Mouse (Mus musculus): ENCODE data around the gene Fam78b. TPM values are rescaled to one million over a fixed set of nuclear protein-coding genes. Genes with fewer than 3 reads are reported as not detected.
A peak's percentile ranks its signal among the peaks of the same experiment; 100 is the strongest.

Gene Fam78b
- polyA plus RNA-seq, 1 experiment from 2014 or later = 9.0 TPM

DNA sequence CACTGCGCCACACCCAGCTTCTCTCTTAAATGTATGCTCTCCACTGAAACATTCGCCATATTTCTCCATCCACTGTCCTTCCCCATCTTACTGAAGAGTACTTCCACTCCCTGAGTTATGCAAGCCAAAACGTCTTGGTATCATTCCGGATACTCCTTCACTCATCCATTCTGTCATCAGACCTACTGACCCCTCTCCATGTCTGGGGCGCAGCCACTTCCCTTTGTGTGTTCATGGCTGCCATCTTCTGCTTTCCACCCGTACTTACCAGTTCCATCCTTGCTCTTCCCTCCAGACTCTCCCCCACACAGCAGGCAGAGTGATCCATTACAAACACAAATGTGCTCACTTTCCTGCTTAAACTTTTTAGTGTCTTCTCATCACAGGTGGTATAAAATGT, 6.1 kb downstream of the Fam78b start:
- no peak overlapping the region for H3K4me2 ChIP-seq
- H3K4me3 ChIP-seq = no peak overlapping the region
- no peaks in the 10 kb centered on the region for H3K9me3 ChIP-seq
- 92% methylated on average over 6 of the region's 6 CpGs for WGBS
- no peak overlapping the region for H3K9ac ChIP-seq
- H3K36me3 ChIP-seq = 0 out of 2 replicates have a peak, but pooled peaks cover 3% of the 10 kb centered on the region
- H3K27me3 ChIP-seq = no peaks in the 10 kb centered on the region
- H3K27ac ChIP-seq = no peak overlapping the region
- no peak for ATAC-seq (ENCODE audit: low FRiP score)
- H3K4me1 ChIP-seq (replicated peaks) = peaks cover 69% of the 10 kb centered on the region

DNA sequence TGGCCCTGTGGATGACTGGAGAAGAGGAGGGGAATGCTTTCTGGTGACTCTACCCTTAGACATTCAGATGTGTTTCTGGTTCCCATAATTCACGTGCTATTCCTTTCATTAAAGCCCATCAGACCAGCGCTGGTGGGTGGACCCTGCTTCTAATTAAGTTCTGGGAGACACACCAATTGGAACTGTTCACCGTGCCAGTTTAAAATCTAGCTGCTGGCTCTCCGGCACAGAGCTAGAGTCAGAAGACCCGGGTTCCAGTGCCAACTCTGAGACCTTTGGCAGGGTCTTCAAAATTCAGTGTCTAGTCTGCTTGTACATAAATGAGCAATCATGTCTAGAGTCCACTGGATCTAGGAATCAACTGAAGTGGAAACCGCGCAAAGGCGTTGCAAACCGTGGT, 9.0 kb downstream of the Fam78b start:
- Histone ChIP-seq H3K9ac (no peak overlapping the region), H3K36me3 (0 out of 2 replicates have a peak, but pooled peaks cover 3% of the 10 kb centered on the region), H3K4me3 (no peak overlapping the region), H3K27me3 (no peaks in the 10 kb centered on the region), H3K4me1 (replicated peaks) (peaks cover 64% of the 10 kb centered on the region), H3K9me3 (no peaks in the 10 kb centered on the region), H3K4me2 (no peak overlapping the region), H3K27ac (no peak overlapping the region)
- WGBS = 88% methylated on average over 9 of the region's 9 CpGs
- ATAC-seq (ENCODE audit: low FRiP score) = no peak

DNA sequence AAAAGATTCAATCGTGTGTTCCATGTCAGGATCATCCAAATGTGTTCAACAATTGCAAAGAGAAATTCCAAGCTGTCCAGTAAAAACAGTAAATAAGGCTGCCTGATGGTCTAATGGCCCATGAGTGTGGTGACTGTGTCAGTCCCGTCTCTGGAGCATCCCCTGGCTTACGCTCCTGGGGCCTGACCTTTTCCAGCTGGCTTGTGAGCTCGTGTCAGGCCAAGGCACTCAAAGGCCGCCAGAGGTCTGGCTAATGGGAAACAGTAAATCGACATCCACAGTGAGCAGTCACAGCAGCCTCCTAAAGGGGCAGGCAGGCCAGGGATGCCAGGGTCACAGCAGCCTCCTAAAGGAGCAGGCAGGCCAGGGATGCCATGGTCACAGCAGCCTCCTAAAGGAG, 10.1 kb downstream of the Fam78b start:
- Histone ChIP-seq H3K27me3 (no peaks in the 10 kb centered on the region), H3K27ac (peak overlapping the region; percentile 49; the same call in 1 of the 2 replicates), H3K4me2 (no peak overlapping the region), H3K9me3 (no peaks in the 10 kb centered on the region), H3K36me3 (0 out of 2 replicates have a peak, but pooled peaks cover 3% of the 10 kb centered on the region), H3K4me3 (no peak overlapping the region), H3K4me1 (replicated peaks) (peaks cover 65% of the 10 kb centered on the region), H3K9ac (0 out of 2 replicates have a peak overlapping the region, but pooled peaks have one; percentile 29)
- WGBS = 25% methylated on average over 6 of the region's 6 CpGs
- ATAC-seq (ENCODE audit: low FRiP score) = no peak

DNA sequence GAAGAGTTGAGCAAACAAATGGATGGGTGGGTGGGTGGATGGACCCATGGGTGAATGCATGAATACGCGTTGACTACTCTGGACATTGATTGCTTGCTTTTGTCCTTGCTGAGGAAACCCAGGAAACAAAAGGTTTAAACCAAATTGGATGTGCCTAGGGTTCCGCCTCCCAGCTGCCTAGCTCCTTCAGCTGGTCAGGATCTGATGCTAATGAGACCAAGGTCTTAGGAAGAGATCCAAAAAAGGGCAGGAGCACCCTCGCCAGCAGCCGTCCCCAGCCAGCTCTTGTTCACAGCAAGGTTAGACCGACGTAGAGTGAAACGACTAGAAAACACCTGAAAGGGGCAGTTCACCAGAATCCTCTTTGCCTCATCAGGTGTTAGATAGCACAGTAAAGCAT, 11.4 kb downstream of the Fam78b start:
- Histone ChIP-seq H3K4me2 (no peak overlapping the region), H3K4me3 (no peak overlapping the region), H3K4me1 (replicated peaks) (peaks cover 67% of the 10 kb centered on the region), H3K27ac (peak overlapping the region; percentile 72), H3K9me3 (no peaks in the 10 kb centered on the region), H3K27me3 (no peaks in the 10 kb centered on the region), H3K9ac (no peak overlapping the region), H3K36me3 (0 out of 2 replicates have a peak, but pooled peaks cover 3% of the 10 kb centered on the region)
- WGBS = 61% methylated on average over 8 of the region's 8 CpGs
- no peak for ATAC-seq (ENCODE audit: low FRiP score)

DNA sequence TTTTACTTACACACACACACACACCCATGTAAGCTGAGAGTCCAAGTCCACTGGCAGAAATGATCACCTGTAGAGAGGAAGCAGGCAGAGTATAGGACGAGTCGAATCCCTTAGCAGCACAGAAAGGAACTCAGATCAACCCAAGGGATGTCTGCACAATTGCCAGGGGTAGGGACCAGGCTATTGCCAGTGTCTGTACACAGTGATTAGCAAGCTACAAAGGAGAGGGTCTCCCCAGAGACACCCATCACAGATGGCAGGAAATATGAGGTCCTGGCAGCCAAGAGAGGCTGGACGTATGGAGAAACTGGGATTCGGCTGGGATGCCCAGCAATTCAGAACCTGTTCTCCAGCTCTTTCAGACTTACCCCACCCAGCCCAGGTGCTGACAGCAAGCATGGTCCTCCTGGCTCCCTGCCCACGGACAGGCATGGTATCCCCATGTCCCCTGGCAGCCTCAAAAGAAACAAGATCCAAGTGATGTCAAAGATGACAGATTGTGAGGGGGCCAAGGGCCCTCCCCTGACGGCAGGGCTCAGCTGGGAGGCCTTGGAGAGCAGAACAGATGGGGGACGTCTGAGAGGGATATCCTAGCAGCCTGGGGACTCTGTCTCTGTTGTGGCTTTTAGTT, 12.1 kb downstream of the Fam78b start:
- no peaks in the 10 kb centered on the region for H3K27me3 ChIP-seq
- peak overlapping the region; percentile 72 for H3K27ac ChIP-seq
- H3K4me2 ChIP-seq = no peak overlapping the region
- ATAC-seq (ENCODE audit: low FRiP score) = peak; percentile 84
- H3K9me3 ChIP-seq = no peaks in the 10 kb centered on the region
- no peak overlapping the region for H3K9ac ChIP-seq
- peaks cover 65% of the 10 kb centered on the region for H3K4me1 ChIP-seq (replicated peaks)
- H3K36me3 ChIP-seq = no peaks in the 10 kb centered on the region
- H3K4me3 ChIP-seq = no peak overlapping the region
- WGBS = 17% methylated on average over 7 of the region's 7 CpGs

DNA sequence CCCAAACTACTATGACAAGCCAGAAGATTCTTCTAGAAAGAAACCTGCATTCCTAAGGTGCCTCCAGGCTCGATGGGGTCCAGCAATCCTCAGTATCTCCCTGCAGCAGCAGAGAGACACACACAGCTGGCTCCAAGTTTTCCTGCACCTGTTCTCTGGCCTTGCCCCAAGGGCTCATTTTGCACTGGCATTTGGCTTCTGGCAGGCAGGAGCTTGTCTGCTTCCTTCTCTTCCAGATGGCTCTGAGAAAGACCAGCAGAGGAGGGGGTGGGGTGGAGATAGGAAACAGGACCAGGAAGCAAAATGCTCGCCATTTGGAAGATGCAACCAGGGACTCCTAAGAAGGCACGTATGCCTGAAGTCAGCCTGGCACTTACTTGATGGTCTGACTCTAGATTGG, 15.1 kb downstream of the Fam78b start:
- Histone ChIP-seq H3K36me3 (no peaks in the 10 kb centered on the region), H3K9me3 (no peaks in the 10 kb centered on the region), H3K27ac (no peak overlapping the region; the same call in 1 of the 2 replicates), H3K4me3 (no peak overlapping the region), H3K4me1 (replicated peaks) (peaks cover 47% of the 10 kb centered on the region), H3K27me3 (no peaks in the 10 kb centered on the region), H3K9ac (no peak overlapping the region), H3K4me2 (no peak overlapping the region)
- ATAC-seq (ENCODE audit: low FRiP score) = no peak
- 54% methylated on average over 3 of the region's 3 CpGs for WGBS

DNA sequence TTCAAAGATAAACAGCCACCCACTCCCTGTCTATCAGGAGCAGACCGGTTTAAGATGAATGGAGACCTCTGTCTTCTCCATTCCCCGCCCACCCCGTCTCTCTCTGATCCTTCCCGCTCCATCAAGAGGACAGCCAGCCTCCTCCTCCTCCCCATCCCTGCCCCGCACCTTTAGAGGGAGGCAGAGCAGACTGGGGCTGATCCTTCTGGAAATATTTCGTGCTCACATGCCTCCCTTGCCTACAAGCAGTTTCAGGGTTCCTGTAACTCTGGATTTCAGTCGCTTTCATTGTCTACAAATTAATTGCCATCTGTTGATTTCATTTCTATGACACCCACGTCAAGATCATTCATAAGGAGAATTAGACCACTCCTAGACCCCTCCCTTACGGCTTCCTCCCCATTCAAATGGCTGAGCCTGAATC, 20.8 kb downstream of the Fam78b start:
- Histone ChIP-seq H3K27ac (peak overlapping the region; percentile 41), H3K27me3 (no peaks in the 10 kb centered on the region), H3K9me3 (no peaks in the 10 kb centered on the region), H3K36me3 (no peaks in the 10 kb centered on the region; the same call in 1 of the 2 replicates), H3K4me2 (no peak overlapping the region), H3K4me1 (replicated peaks) (peaks cover 28% of the 10 kb centered on the region), H3K9ac (no peak overlapping the region), H3K4me3 (no peak overlapping the region)
- 53% methylated on average over 9 of the region's 9 CpGs for WGBS
- ATAC-seq (ENCODE audit: low FRiP score) = peak; percentile 37; the same call in 1 of the 2 replicates

DNA sequence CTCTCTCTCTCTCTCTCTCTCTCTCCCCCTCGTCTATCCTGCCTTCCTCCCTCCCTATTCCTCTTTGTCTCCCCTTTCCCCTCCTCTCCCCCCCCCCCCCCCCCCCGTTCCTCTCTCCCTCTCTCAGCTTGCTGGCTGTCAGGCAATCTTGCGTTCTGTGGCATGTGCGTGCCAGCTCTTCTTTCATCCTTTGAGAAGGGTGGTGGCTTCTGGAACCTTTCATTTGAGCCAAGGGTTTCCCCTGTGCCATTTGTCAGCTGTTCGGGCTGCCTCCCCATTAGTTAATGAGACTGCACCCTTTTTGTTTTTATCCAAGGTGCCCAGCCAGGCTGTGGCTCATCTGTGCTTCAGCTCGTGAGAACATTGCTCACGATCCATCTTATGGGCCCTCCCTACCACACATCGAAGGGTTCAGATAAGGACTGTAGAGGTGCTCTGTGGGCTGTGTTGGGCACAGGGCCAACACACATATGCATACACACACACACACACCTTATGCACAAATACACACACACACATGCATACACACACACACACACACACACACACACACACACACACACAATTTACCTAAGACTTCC, 21.4 kb downstream of the Fam78b start:
- no peak overlapping the region for H3K9ac ChIP-seq
- peak; percentile 67; the same call in 1 of the 2 replicates for ATAC-seq (ENCODE audit: low FRiP score)
- no peak overlapping the region for H3K4me2 ChIP-seq
- peaks cover 6% of the 10 kb centered on the region for H3K9me3 ChIP-seq
- 50% methylated on average over 8 of the region's 8 CpGs for WGBS
- no peak overlapping the region for H3K4me3 ChIP-seq
- peaks cover 6% of the 10 kb centered on the region for H3K36me3 ChIP-seq
- H3K27ac ChIP-seq = 0 out of 2 replicates have a peak overlapping the region, but pooled peaks have one; percentile 19
- H3K4me1 ChIP-seq (replicated peaks) = peaks cover 28% of the 10 kb centered on the region
- H3K27me3 ChIP-seq = no peaks in the 10 kb centered on the region

DNA sequence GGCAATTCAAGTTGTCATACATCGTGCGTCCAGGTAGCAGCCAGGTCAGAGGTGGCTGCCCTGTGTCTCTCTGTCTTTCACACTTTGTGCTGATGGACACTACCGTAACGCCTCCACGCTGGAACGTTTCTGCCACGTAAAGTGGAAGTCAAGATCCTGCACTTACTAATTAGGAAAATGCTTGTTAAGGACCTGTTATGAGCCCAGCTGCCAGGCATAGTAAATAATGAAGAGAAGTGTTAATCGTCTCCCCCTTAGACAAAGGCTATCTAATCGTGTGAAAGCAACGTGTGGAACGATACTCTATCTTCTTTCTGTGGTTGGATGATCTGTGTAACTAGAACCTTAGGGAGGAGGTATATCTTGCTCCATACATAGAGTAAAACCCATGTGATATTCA, 22.6 kb downstream of the Fam78b start:
- H3K4me3 ChIP-seq = no peak overlapping the region
- H3K36me3 ChIP-seq = peaks cover 9% of the 10 kb centered on the region
- ATAC-seq (ENCODE audit: low FRiP score) = no peak
- H3K4me2 ChIP-seq = no peak overlapping the region
- WGBS = 82% methylated on average over 11 of the region's 11 CpGs
- H3K9ac ChIP-seq = no peak overlapping the region
- H3K27ac ChIP-seq = no peak overlapping the region
- H3K4me1 ChIP-seq (replicated peaks) = peaks cover 28% of the 10 kb centered on the region
- peaks cover 11% of the 10 kb centered on the region for H3K9me3 ChIP-seq
- H3K27me3 ChIP-seq = no peaks in the 10 kb centered on the region

DNA sequence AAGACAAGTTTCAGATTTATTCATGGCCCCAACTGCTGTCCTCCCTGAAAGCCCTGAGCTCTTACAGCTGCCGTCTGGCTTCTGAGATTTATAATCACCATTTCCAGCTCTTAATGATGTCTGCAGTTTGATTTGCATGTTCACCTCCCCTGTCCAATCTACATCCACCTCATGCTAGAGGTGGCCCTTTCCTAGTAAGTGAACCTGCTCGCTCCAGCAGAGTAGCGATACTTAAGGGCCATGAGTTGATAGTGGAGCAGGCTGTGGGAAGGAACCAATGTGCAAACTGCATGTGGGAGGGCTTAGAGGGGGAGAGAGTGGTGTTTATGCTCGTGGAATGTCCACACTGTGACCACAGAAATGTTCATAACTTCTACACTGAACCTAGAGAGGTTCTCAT, 23.7 kb downstream of the Fam78b start:
- H3K9me3 ChIP-seq = peaks cover 11% of the 10 kb centered on the region
- H3K4me1 ChIP-seq (replicated peaks) = peaks cover 28% of the 10 kb centered on the region
- ATAC-seq (ENCODE audit: low FRiP score) = no peak
- 75% methylated on average over 4 of the region's 4 CpGs for WGBS
- peaks cover 9% of the 10 kb centered on the region for H3K36me3 ChIP-seq
- H3K27me3 ChIP-seq = no peaks in the 10 kb centered on the region
- no peak overlapping the region for H3K4me3 ChIP-seq
- H3K9ac ChIP-seq = no peak overlapping the region
- H3K27ac ChIP-seq = no peak overlapping the region
- H3K4me2 ChIP-seq = no peak overlapping the region

DNA sequence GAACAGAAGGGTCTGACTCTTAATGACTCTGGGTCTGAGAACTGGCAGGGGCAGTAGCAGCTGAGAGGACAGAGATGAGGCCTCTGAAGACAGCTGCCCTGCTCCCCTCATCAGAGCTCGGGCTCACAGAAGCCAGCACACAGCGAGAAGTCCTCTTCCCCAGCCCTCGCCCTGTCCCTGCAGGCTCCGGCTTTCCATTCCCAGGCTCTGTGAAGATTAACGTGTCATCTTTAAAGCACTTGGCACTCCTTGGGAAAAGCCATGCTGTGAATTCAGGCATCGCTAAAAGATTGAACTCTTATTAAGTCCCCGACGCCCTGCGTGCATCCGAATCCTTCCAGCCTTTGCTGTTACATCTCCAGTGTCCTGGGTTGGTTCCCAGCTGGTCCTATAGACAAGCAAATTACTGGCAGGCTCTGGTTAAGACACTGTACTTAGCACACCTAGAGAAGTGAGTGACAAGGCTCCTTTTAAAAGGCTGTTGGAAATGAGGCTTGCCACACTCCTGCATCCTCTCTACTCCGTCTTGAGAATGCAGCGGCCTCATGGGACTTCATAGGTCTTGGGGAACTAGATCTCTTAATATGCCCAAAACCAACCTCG, 30.9 kb downstream of the Fam78b start:
- WGBS = 48% methylated on average over 13 of the region's 13 CpGs
- ATAC-seq (ENCODE audit: low FRiP score) = peak; percentile 64; the same call in 1 of the 2 replicates
- H3K4me2 ChIP-seq = no peak overlapping the region
- H3K27ac ChIP-seq = peak overlapping the region; percentile 53; the same call in 1 of the 2 replicates
- H3K27me3 ChIP-seq = no peaks in the 10 kb centered on the region
- 0 out of 2 replicates have a peak overlapping the region, but pooled peaks have one; percentile 26 for H3K9ac ChIP-seq
- H3K9me3 ChIP-seq = peaks cover 10% of the 10 kb centered on the region
- peaks cover 8% of the 10 kb centered on the region; the same call in 1 of the 2 replicates for H3K36me3 ChIP-seq
- H3K4me3 ChIP-seq = no peak overlapping the region
- peaks cover 17% of the 10 kb centered on the region for H3K4me1 ChIP-seq (replicated peaks)

DNA sequence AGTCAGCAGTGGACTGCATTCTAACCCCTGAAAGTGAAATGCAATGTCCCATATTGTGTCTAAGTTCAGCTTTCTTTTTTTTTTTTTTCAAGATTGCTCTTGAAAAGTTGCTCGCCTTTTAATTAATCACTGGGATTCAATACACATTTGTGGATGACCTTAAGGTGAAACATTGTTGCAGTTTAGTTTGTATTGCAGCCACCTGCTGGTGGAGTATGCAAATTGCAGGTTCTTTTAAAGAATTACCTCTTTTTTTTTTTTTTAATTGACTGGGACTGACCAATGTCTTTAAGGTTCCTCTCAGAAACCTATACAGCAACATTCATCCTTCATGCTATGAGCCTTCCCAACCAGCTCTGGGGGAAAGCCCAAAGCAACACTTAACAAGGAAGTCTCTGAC, 33.2 kb downstream of the Fam78b start:
- Histone ChIP-seq H3K4me2 (no peak overlapping the region), H3K4me1 (replicated peaks) (peaks cover 36% of the 10 kb centered on the region), H3K4me3 (no peak overlapping the region), H3K9me3 (no peaks in the 10 kb centered on the region), H3K27ac (no peak overlapping the region), H3K9ac (no peak overlapping the region), H3K27me3 (no peaks in the 10 kb centered on the region), H3K36me3 (no peaks in the 10 kb centered on the region)
- no peak for ATAC-seq (ENCODE audit: low FRiP score)
- 85% methylated on average over 1 of the region's 1 CpGs for WGBS
